Mouse (Mus musculus) forebrain, embryonic 15.5 days (tissue): Measurements from ENCODE around the gene Erg. TPM values are rescaled to one million over a fixed set of nuclear protein-coding genes. Genes with fewer than 3 reads are reported as not detected.

Experiments
- ATAC-seq: fragments of 200-750 bp; cut with Nextera tagmentation; replicated peaks from 2 replicates; pipeline ENCODE4 v1.8.0; 2017; ENCODE audit warnings: mild to moderate bottlenecking, moderate TSS enrichment, moderate library complexity
- H3K27ac ChIP-seq: fragments of 300-500 bp; sonication (generic); replicated peaks from 2 replicates; pipeline ENCODE4 v1.5.1; 2015; ENCODE audit warnings: mild to moderate bottlenecking, inconsistent platforms
- H3K27me3 ChIP-seq: fragments of 300-500 bp; sonication (generic); 2 replicates; pipeline ENCODE4 v1.6.1; 2015; ENCODE audit warnings: inconsistent platforms
- H3K36me3 ChIP-seq: fragments of 300-500 bp; sonication (generic); 2 replicates; pipeline ENCODE4 v1.6.1; 2015; ENCODE audit warnings: mild to moderate bottlenecking, inconsistent platforms
- H3K4me1 ChIP-seq: fragments of 300-500 bp; sonication (generic); 2 replicates; pipeline ENCODE4 v1.6.1; 2015; ENCODE audit warnings: inconsistent platforms
- H3K4me2 ChIP-seq: fragments of 300-500 bp; sonication (generic); replicated peaks from 2 replicates; pipeline ENCODE4 v1.6.1; 2015; ENCODE audit warnings: mild to moderate bottlenecking, inconsistent platforms
- H3K4me3 ChIP-seq: fragments of 300-500 bp; sonication (generic); 2 replicates; pipeline ENCODE4 v1.5.1; 2015; ENCODE audit warnings: mild to moderate bottlenecking, inconsistent platforms
- H3K9ac ChIP-seq: fragments of 300-500 bp; sonication (generic); replicated peaks from 2 replicates; pipeline ENCODE4 v1.6.1; 2015; ENCODE audit warnings: mild to moderate bottlenecking, inconsistent platforms
- H3K9me3 ChIP-seq: fragments of 300-500 bp; sonication (generic); 2 replicates; pipeline ENCODE4 v1.6.1; 2016; ENCODE audit warnings: inconsistent platforms
- WGBS: fragments of 180-500 bp; shearing (Covaris S2); methylation state at CpG from one replicate; pipeline ENCODE4 v1.1.7; 2015; ENCODE audit warnings: mixed read lengths; 5-methylcytosine and 5-hydroxymethylcytosine counted together
- polyA plus RNA-seq: library from polyadenylated mRNA; unstranded; fragments of >200 nt; fragmentation: Nextera tagmentation; extraction: Ambion mirVana; gene quantifications from 2 replicates; pipeline ENCODE4 v1.2.1, GENCODE M21; 2015

The Erg gene
- polyA plus RNA-seq, 1 experiment from 2014 or later, result 1.5 TPM

GRCm38 (mm10) chr16:95579289-95579688 lies 7.1 kb downstream of the Erg start:
- H3K27me3 ChIP-seq, result peaks cover 5% of the 10 kb centered on the region; the same call in 1 of the 2 replicates
- no peaks in the 10 kb centered on the region for H3K9me3 ChIP-seq
- H3K4me1 ChIP-seq, result no peaks in the 10 kb centered on the region
- no peak overlapping the region for H3K4me3 ChIP-seq
- H3K4me2 ChIP-seq, result no peak overlapping the region
- WGBS, result 88% methylated on average over 4 of the region's 4 CpGs
- H3K27ac ChIP-seq, result no peak overlapping the region
- no peak for ATAC-seq
- no peak overlapping the region for H3K9ac ChIP-seq
- H3K36me3 ChIP-seq, result no peaks in the 10 kb centered on the region

- no peak overlapping the region for H3K4me2 ChIP-seq
- no peaks in the 10 kb centered on the region for H3K4me1 ChIP-seq
- 82% methylated on average over 13 of the region's 13 CpGs for WGBS
- no peaks in the 10 kb centered on the region for H3K9me3 ChIP-seq
- H3K27ac ChIP-seq, result no peak overlapping the region
- no peak overlapping the region for H3K4me3 ChIP-seq
- no peak overlapping the region for H3K9ac ChIP-seq
- ATAC-seq, result no peak
- H3K27me3 ChIP-seq, result no peaks in the 10 kb centered on the region
- no peaks in the 10 kb centered on the region for H3K36me3 ChIP-seq
Observed at GRCm38 (mm10) chr16:95573163-95573562, 13.2 kb downstream of the Erg start.

GRCm38 (mm10) chr16:95570616-95571015 lies 15.8 kb downstream of the Erg start:
- Histone ChIP-seq H3K4me2 (no peak overlapping the region), H3K4me1 (no peaks in the 10 kb centered on the region), H3K27ac (no peak overlapping the region), H3K4me3 (no peak overlapping the region), H3K9ac (no peak overlapping the region), H3K27me3 (no peaks in the 10 kb centered on the region), H3K9me3 (no peaks in the 10 kb centered on the region), H3K36me3 (no peaks in the 10 kb centered on the region)
- no peak for ATAC-seq
- WGBS, result 11% methylated on average over 1 of the region's 1 CpGs

GRCm38 (mm10) chr16:95556834-95557233 lies 29.6 kb downstream of the Erg start:
- Histone ChIP-seq H3K4me2 (no peak overlapping the region), H3K9ac (no peak overlapping the region), H3K4me1 (peaks cover 3% of the 10 kb centered on the region; the same call in 1 of the 2 replicates), H3K4me3 (no peak overlapping the region), H3K27me3 (no peaks in the 10 kb centered on the region), H3K36me3 (no peaks in the 10 kb centered on the region), H3K9me3 (no peaks in the 10 kb centered on the region), H3K27ac (no peak overlapping the region)
- WGBS, result 75% methylated on average over 4 of the region's 4 CpGs
- no peak for ATAC-seq

- no peak overlapping the region for H3K9ac ChIP-seq
- H3K36me3 ChIP-seq, result no peaks in the 10 kb centered on the region
- H3K27me3 ChIP-seq, result no peaks in the 10 kb centered on the region
- no peaks in the 10 kb centered on the region for H3K9me3 ChIP-seq
- H3K27ac ChIP-seq, result no peak overlapping the region
- no peak for ATAC-seq
- H3K4me3 ChIP-seq, result no peak overlapping the region
- H3K4me1 ChIP-seq, result peaks cover 3% of the 10 kb centered on the region; the same call in 1 of the 2 replicates
- 82% methylated on average over 2 of the region's 2 CpGs for WGBS
- H3K4me2 ChIP-seq, result no peak overlapping the region
Observed at GRCm38 (mm10) chr16:95553136-95553535, 33.3 kb downstream of the Erg start.

- Histone ChIP-seq H3K9ac (no peak overlapping the region), H3K4me2 (no peak overlapping the region), H3K9me3 (no peaks in the 10 kb centered on the region), H3K27ac (no peak overlapping the region), H3K4me3 (no peak overlapping the region), H3K36me3 (no peaks in the 10 kb centered on the region), H3K4me1 (peaks cover 3% of the 10 kb centered on the region; the same call in 1 of the 2 replicates), H3K27me3 (no peaks in the 10 kb centered on the region)
- ATAC-seq, result no peak
- WGBS, result 75% methylated on average over 16 of the region's 16 CpGs
Observed at GRCm38 (mm10) chr16:95552495-95552894, 33.9 kb downstream of the Erg start.

GRCm38 (mm10) chr16:95550496-95550895 lies 35.9 kb downstream of the Erg start:
- Histone ChIP-seq H3K27ac (no peak overlapping the region), H3K36me3 (no peaks in the 10 kb centered on the region), H3K9me3 (no peaks in the 10 kb centered on the region), H3K9ac (no peak overlapping the region), H3K27me3 (no peaks in the 10 kb centered on the region), H3K4me2 (no peak overlapping the region), H3K4me1 (peaks cover 3% of the 10 kb centered on the region; the same call in 1 of the 2 replicates), H3K4me3 (no peak overlapping the region)
- ATAC-seq, result no peak
- WGBS, result 93% methylated on average over 5 of the region's 5 CpGs

GRCm38 (mm10) chr16:95544753-95545152 lies 41.6 kb downstream of the Erg start:
- Histone ChIP-seq H3K9ac (no peak overlapping the region), H3K36me3 (no peaks in the 10 kb centered on the region), H3K27ac (no peak overlapping the region), H3K27me3 (no peaks in the 10 kb centered on the region), H3K4me2 (no peak overlapping the region), H3K9me3 (no peaks in the 10 kb centered on the region), H3K4me1 (no peaks in the 10 kb centered on the region), H3K4me3 (no peak overlapping the region)
- no peak for ATAC-seq
- WGBS, result 92% methylated on average over 5 of the region's 5 CpGs

- Histone ChIP-seq H3K27me3 (no peaks in the 10 kb centered on the region), H3K27ac (no peak overlapping the region), H3K4me1 (no peaks in the 10 kb centered on the region), H3K9me3 (no peaks in the 10 kb centered on the region), H3K9ac (no peak overlapping the region), H3K4me3 (no peak overlapping the region), H3K4me2 (no peak overlapping the region), H3K36me3 (no peaks in the 10 kb centered on the region)
- WGBS, result 84% methylated on average over 12 of the region's 12 CpGs
- no peak for ATAC-seq
Observed at GRCm38 (mm10) chr16:95543471-95543870, 42.9 kb downstream of the Erg start.

- ATAC-seq, result no peak
- no peaks in the 10 kb centered on the region for H3K4me1 ChIP-seq
- no peak overlapping the region for H3K9ac ChIP-seq
- no peak overlapping the region for H3K4me2 ChIP-seq
- H3K27me3 ChIP-seq, result no peaks in the 10 kb centered on the region
- no peak overlapping the region for H3K27ac ChIP-seq
- no peak overlapping the region for H3K4me3 ChIP-seq
- WGBS, result 85% methylated on average over 3 of the region's 3 CpGs
- H3K9me3 ChIP-seq, result no peaks in the 10 kb centered on the region
- H3K36me3 ChIP-seq, result no peaks in the 10 kb centered on the region
Observed at GRCm38 (mm10) chr16:95535151-95535550, 51.2 kb downstream of the Erg start.

- no peaks in the 10 kb centered on the region for H3K36me3 ChIP-seq
- WGBS, result 83% methylated on average over 13 of the region's 13 CpGs
- H3K4me2 ChIP-seq, result no peak overlapping the region
- no peaks in the 10 kb centered on the region for H3K9me3 ChIP-seq
- H3K4me1 ChIP-seq, result no peaks in the 10 kb centered on the region
- no peak overlapping the region for H3K27ac ChIP-seq
- no peak for ATAC-seq
- H3K4me3 ChIP-seq, result no peak overlapping the region
- no peaks in the 10 kb centered on the region for H3K27me3 ChIP-seq
- H3K9ac ChIP-seq, result no peak overlapping the region
Observed at GRCm38 (mm10) chr16:95532387-95533077, 53.9 kb downstream of the Erg start.

- Histone ChIP-seq H3K4me2 (no peak overlapping the region), H3K27ac (no peak overlapping the region), H3K4me3 (no peak overlapping the region), H3K36me3 (no peaks in the 10 kb centered on the region), H3K9ac (no peak overlapping the region), H3K9me3 (no peaks in the 10 kb centered on the region), H3K27me3 (no peaks in the 10 kb centered on the region), H3K4me1 (no peaks in the 10 kb centered on the region)
- ATAC-seq, result no peak
- WGBS, result 94% methylated on average over 2 of the region's 2 CpGs
Observed at GRCm38 (mm10) chr16:95527561-95527960, 58.8 kb downstream of the Erg start.

GRCm38 (mm10) chr16:95519520-95519919 lies 66.9 kb downstream of the Erg start:
- Histone ChIP-seq H3K9me3 (no peaks in the 10 kb centered on the region), H3K4me2 (no peak overlapping the region), H3K4me1 (no peaks in the 10 kb centered on the region), H3K36me3 (no peaks in the 10 kb centered on the region), H3K27ac (no peak overlapping the region), H3K27me3 (no peaks in the 10 kb centered on the region), H3K9ac (no peak overlapping the region), H3K4me3 (no peak overlapping the region)
- WGBS, result 75% methylated on average over 8 of the region's 8 CpGs
- no peak for ATAC-seq
